Mouse (Mus musculus): ENCODE measurements at regions not wholly inside any gene's neighbourhood (a gene's known extent, or its start where the extent isn't known, plus 50 kb on each side); places are given as distances from the start of the nearest gene placed in this dataset.

DNA sequence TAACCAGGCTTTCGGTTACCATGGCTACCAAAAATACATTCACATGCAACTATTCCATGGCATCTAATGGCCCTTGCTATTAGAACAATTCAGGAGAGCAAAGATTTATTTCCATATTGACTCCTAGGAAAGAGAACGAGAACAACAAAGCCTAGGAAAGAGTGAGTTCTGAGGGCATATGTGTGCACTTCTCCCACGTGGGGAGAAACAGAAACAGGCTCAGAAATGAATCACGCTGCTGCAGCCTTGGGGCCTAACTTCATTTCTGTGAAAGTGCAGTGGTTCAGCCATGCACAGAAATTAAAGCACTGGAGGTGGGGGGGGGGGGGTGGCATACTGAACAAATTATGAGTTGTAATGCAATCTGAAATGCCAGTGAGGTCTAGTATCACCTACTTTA, 55.2 kb upstream of the Kcnmb2 start:
- Histone ChIP-seq H3K36me3 (no peaks in the 10 kb centered on the region), H3K9me3 (replicated peaks) (no peaks in the 10 kb centered on the region), H3K4me1 (0 out of 2 replicates have a peak, but pooled peaks cover 3% of the 10 kb centered on the region), H3K4me3 (no peak overlapping the region), H3K27me3 (ENCODE audit: low read depth, poor library complexity, severe bottlenecking) (no peaks in the 10 kb centered on the region), H3K27ac (no peak overlapping the region)
- no peak for DNase-seq (ENCODE audit: low spot score)
- 83% methylated on average over 4 of the region's 4 CpGs for WGBS

Measured in limb, embryonic 10.5 days (tissue).